Mouse (Mus musculus) bone marrow, adult 2 months (tissue): ENCODE measurements around the gene Fbxw8.

Experiments used
- CTCF ChIP-seq: fragments of 200-500 bp; IDR thresholded peaks from 2 replicates; pipeline ENCODE4 v1.5.1; 2011; ENCODE audit warnings: low read length, control low read depth; ENCODE audit not compliant: control insufficient read depth, insufficient read depth
- POLR2A ChIP-seq: fragments of 200-500 bp; IDR thresholded peaks from 2 replicates; pipeline ENCODE4 v1.6.1; 2011; ENCODE audit warnings: low read depth, mild to moderate bottlenecking, control low read depth, low read length, borderline replicate concordance; ENCODE audit not compliant: control insufficient read depth

GRCm38 (mm10) chr5:118047091-118047757, 108.0 kb downstream of the Fbxw8 start:
- no peak for TF ChIP-seq CTCF
- no peak for TF ChIP-seq POLR2A
